ENCODE assay signal across 21 mouse cellular contexts in the genomic region with DNA sequence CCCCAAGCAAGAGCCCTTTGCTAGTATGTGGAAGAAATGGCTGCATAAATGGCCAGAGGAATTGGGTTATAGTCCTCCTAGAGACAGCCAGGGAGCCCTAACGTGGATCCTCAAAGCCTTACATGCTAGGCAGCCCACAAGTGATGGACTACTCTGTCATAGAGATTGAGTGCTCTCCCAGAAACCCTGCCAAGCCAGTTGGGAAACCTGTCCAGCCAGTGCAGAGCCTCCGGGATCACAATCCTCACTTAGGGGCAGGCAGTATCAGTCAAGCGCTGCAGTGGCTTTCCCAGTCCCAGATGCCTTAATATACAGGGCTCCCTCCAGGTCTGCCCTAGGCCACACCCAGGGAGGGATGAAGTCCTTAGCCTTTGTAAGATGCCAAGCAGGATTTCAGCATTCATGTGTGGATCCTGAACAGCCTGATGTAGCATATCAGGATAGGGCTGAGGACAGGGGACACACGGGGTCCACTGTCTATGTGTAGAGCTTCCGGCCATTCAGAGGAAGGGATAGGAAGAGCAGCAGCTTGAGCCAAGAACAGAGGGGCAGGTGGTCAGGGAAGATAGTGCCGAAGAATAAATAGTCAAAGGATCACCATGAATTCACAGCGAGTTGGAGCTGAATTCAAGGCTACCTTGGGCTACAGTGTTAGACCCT. TPM values are rescaled to one million over a fixed set of nuclear protein-coding genes. Genes with fewer than 3 reads are reported as not detected.
DNase-seq lines count a peak whose midpoint lies in the region; ATAC-seq lines count a peak whose summit lies in the region.
"Had no signal": no experiment of that assay in that cellular context is flagged by ENCODE, and none has a peak within 500 bp of the region (broad histone marks: within the 10 kb centered on the region; RNA-seq: fewer than 3 reads in every experiment).

No protein-coding gene starts in this region.

- H3K27ac ChIP-seq in hindbrain, embryonic 10.5 days, result 0 out of 2 replicates have a peak overlapping the region, but pooled peaks have one; percentile 23
- no peak overlapping the region for H3K27ac ChIP-seq in hindbrain, embryonic 13.5 days
- H3K27ac ChIP-seq in midbrain, embryonic 16.5 days (ENCODE audit: low read length), result no peak overlapping the region
- H3K27ac ChIP-seq: forebrain, embryonic 12.5 days; hindbrain, embryonic 15.5 days; limb, embryonic 13.5 days; midbrain, embryonic 15.5 days had no signal

- no peaks in the 10 kb centered on the region for H3K27me3 ChIP-seq in hindbrain, embryonic 10.5 days (ENCODE audit: insufficient read depth, poor library complexity, severe bottlenecking)
- no peaks in the 10 kb centered on the region for H3K27me3 ChIP-seq in hindbrain, embryonic 13.5 days
- H3K27me3 ChIP-seq in midbrain, embryonic 16.5 days (ENCODE audit: control insufficient read depth, insufficient read depth, low read depth, low read length), result no peaks in the 10 kb centered on the region
- H3K27me3 ChIP-seq: forebrain, embryonic 12.5 days; hindbrain, embryonic 15.5 days; limb, embryonic 13.5 days; midbrain, embryonic 15.5 days; Patski had no signal

- 84% methylated on average over 7 of the region's 7 CpGs for WGBS in hindbrain, embryonic 10.5 days
- 82% methylated on average over 7 of the region's 7 CpGs for WGBS in hindbrain, embryonic 13.5 days
- 87% methylated on average over 7 of the region's 7 CpGs for WGBS in midbrain, embryonic 16.5 days

- H3K4me1 ChIP-seq in hindbrain, embryonic 10.5 days (replicated peaks), result peaks cover 9% of the 10 kb centered on the region; the same call in 1 of the 2 replicates
- H3K4me1 ChIP-seq in hindbrain, embryonic 13.5 days (replicated peaks), result no peaks in the 10 kb centered on the region
- H3K4me1 ChIP-seq in midbrain, embryonic 16.5 days (ENCODE audit: control insufficient read depth, insufficient read depth, low read length), result no peaks in the 10 kb centered on the region
- H3K4me1 ChIP-seq: forebrain, embryonic 12.5 days; hindbrain, embryonic 15.5 days; midbrain, embryonic 15.5 days had no signal

- H3K4me2 ChIP-seq in hindbrain, embryonic 13.5 days, result no peak overlapping the region
- H3K4me2 ChIP-seq in midbrain, embryonic 16.5 days (ENCODE audit: low read length), result no peak overlapping the region
- H3K4me2 ChIP-seq: forebrain, embryonic 12.5 days; hindbrain, embryonic 15.5 days; limb, embryonic 13.5 days; midbrain, embryonic 15.5 days had no signal

- no peak for DNase-seq in hindbrain, embryonic 10.5 days (ENCODE audit: low spot score)
- peak; percentile 28 for DNase-seq in adipocyte (ENCODE audit: low spot score)
- DNase-seq in gonadal fat pad, adult 2 months (ENCODE audit: low read depth), result peak; percentile 40
- peak; percentile 63 for DNase-seq in lung, postnatal 36 days
- no peak for DNase-seq in layer of hippocampus, postnatal 36 days
- DNase-seq: B cell, adult 2 months; cerebellum, postnatal 14 days; heart, adult 18-20 months; kidney, adult 8-10 months; thymus, adult 18-20 months had no signal

- H3K9ac ChIP-seq in hindbrain, embryonic 13.5 days, result no peak overlapping the region
- no peak overlapping the region for H3K9ac ChIP-seq in midbrain, embryonic 16.5 days (ENCODE audit: low read depth, low read length)
- H3K9ac ChIP-seq: forebrain, embryonic 12.5 days; hindbrain, embryonic 15.5 days; limb, embryonic 13.5 days; midbrain, embryonic 15.5 days had no signal

- H3K36me3 ChIP-seq in hindbrain, embryonic 10.5 days, result no peaks in the 10 kb centered on the region
- no peaks in the 10 kb centered on the region for H3K36me3 ChIP-seq in hindbrain, embryonic 13.5 days
- no peaks in the 10 kb centered on the region for H3K36me3 ChIP-seq in midbrain, embryonic 16.5 days (ENCODE audit: control insufficient read depth, insufficient read depth, low read length)
- H3K36me3 ChIP-seq: forebrain, embryonic 12.5 days; hindbrain, embryonic 15.5 days; limb, embryonic 13.5 days; midbrain, embryonic 15.5 days had no signal

- no peak for ATAC-seq in hindbrain, embryonic 13.5 days (ENCODE audit: low FRiP score)
- ATAC-seq in midbrain, embryonic 16.5 days, result no peak
- ATAC-seq: midbrain, embryonic 15.5 days; Patski had no signal

- no peaks in the 10 kb centered on the region for H3K9me3 ChIP-seq in hindbrain, embryonic 10.5 days
- no peaks in the 10 kb centered on the region for H3K9me3 ChIP-seq in hindbrain, embryonic 13.5 days
- no peaks in the 10 kb centered on the region for H3K9me3 ChIP-seq in midbrain, embryonic 16.5 days (replicated peaks; ENCODE audit: control insufficient read depth, low read length, poor library complexity, severe bottlenecking)
- H3K9me3 ChIP-seq: forebrain, embryonic 12.5 days; hindbrain, embryonic 15.5 days; midbrain, embryonic 15.5 days had no signal

- H3K4me3 ChIP-seq in hindbrain, embryonic 10.5 days, result no peak overlapping the region
- H3K4me3 ChIP-seq in hindbrain, embryonic 13.5 days, result no peak overlapping the region
- H3K4me3 ChIP-seq in midbrain, embryonic 16.5 days (ENCODE audit: low read depth, low read length), result no peak overlapping the region
- H3K4me3 ChIP-seq: forebrain, embryonic 12.5 days; hindbrain, embryonic 15.5 days; limb, embryonic 13.5 days; midbrain, embryonic 15.5 days had no signal

RNA-seq across cellular contexts. Expression of a gene that starts 27.0 kb away (rescaled TPM):
- polyA plus RNA-seq in hindbrain, embryonic 10.5 days (2016; fragmentation: Nextera tagmentation; extraction: Ambion mirVana), result 28.6 and 32.2 TPM in 2 replicates
- polyA plus RNA-seq in hindbrain, embryonic 13.5 days (2015; fragmentation: Nextera tagmentation; extraction: Ambion mirVana), result 36.6 and 37.9 TPM in 2 replicates
- polyA plus RNA-seq in gonadal fat pad, adult 2 months (2012; rRNA removed), result 127 and 130 TPM in 2 replicates
- 100 to 1,000 TPM; 276 to 286 TPM for total RNA-seq in layer of hippocampus, postnatal 36 days (2021)
- 35.8 and 39.2 TPM in 2 replicates for polyA plus RNA-seq in midbrain, embryonic 16.5 days (2015; fragmentation: Nextera tagmentation; extraction: Ambion mirVana)

RNA-seq across cellular contexts. Expression of a gene that starts 41.0 kb away (rescaled TPM):
- polyA plus RNA-seq in hindbrain, embryonic 10.5 days (2016; fragmentation: Nextera tagmentation; extraction: Ambion mirVana), result not detected in 2 replicates
- polyA plus RNA-seq in hindbrain, embryonic 13.5 days (2015; fragmentation: Nextera tagmentation; extraction: Ambion mirVana), result not detected in 2 replicates
- polyA plus RNA-seq in gonadal fat pad, adult 2 months (2012; rRNA removed), result not detected in 2 replicates
- not detected for total RNA-seq in layer of hippocampus, postnatal 36 days (2021)
- not detected in 2 replicates for polyA plus RNA-seq in midbrain, embryonic 16.5 days (2015; fragmentation: Nextera tagmentation; extraction: Ambion mirVana)
- total RNA-seq: gastrocnemius, adult 18-20 months; heart, adult 18-20 months; megakaryocyte progenitor cell, adult 5-6 weeks had no signal
- polyA plus RNA-seq: forebrain, embryonic 12.5 days; heart, postnatal 0 days; hindbrain, embryonic 15.5 days; large intestine, adult 2 months; limb, embryonic 13.5 days; midbrain, embryonic 15.5 days; Patski had no signal

RNA-seq across cellular contexts. Expression of a gene that starts 58.1 kb away (rescaled TPM):
- not detected in 2 replicates for polyA plus RNA-seq in hindbrain, embryonic 10.5 days (2016; fragmentation: Nextera tagmentation; extraction: Ambion mirVana)
- polyA plus RNA-seq in hindbrain, embryonic 13.5 days (2015; fragmentation: Nextera tagmentation; extraction: Ambion mirVana), result not detected in 2 replicates
- polyA plus RNA-seq in gonadal fat pad, adult 2 months (2012; rRNA removed), result not detected in 2 replicates
- not detected for total RNA-seq in layer of hippocampus, postnatal 36 days (2021)
- polyA plus RNA-seq in midbrain, embryonic 16.5 days (2015; fragmentation: Nextera tagmentation; extraction: Ambion mirVana), result not detected in 2 replicates
- total RNA-seq: gastrocnemius, adult 18-20 months; heart, adult 18-20 months; megakaryocyte progenitor cell, adult 5-6 weeks had no signal
- polyA plus RNA-seq: forebrain, embryonic 12.5 days; heart, postnatal 0 days; hindbrain, embryonic 15.5 days; large intestine, adult 2 months; limb, embryonic 13.5 days; midbrain, embryonic 15.5 days; Patski had no signal

Comparison
In these comparisons a context has a peak if more than half of its experiments do, and no peak if none do; other contexts are left out.
1. DNase-seq: peak in adipocyte (single experiment), gonadal fat pad, adult 2 months (single experiment) and lung, postnatal 36 days (single experiment); none in hindbrain, embryonic 10.5 days (single experiment) and layer of hippocampus, postnatal 36 days (0 of 2).